ENCODE assay signal across 14 mouse cellular contexts in genomic region chr6:120113856-120114255, GRCm38 (mm10). TPM values are rescaled to one million over a fixed set of nuclear protein-coding genes. Genes with fewer than 3 reads are reported as not detected.
A peak's percentile ranks its signal among the peaks of the same experiment; 100 is the strongest.
DNase-seq lines count a peak whose midpoint lies in the region; ATAC-seq and TF ChIP-seq lines count a peak whose summit lies in the region.
"Had no signal": no experiment of that assay in that cellular context is flagged by ENCODE, and none has a peak within 500 bp of the region (broad histone marks: within the 10 kb centered on the region; RNA-seq: fewer than 3 reads in every experiment).

No protein-coding gene starts in this region.

- no peak for TF ChIP-seq POLR2A in small intestine, adult 2 months (IDR thresholded peaks at IDR 0.05; ENCODE audit: low read depth, low read length)

- TF ChIP-seq CTCF in small intestine, adult 2 months (IDR thresholded peaks at IDR 0.05; ENCODE audit: extremely low read depth, insufficient read length, insufficient replicate concordance, low read depth, low read length), result no peak

- WGBS in heart, embryonic 12.5 days, result 92% methylated on average over 3 of the region's 3 CpGs
- WGBS in lung, embryonic 15.5 days, result 94% methylated on average over 3 of the region's 3 CpGs
- 83% methylated on average over 3 of the region's 3 CpGs for WGBS in heart, embryonic 16.5 days
- WGBS in small intestine, adult 2 months, result 91% methylated on average over 3 of the region's 3 CpGs

- peak overlapping the region; percentile 90 for H3K27ac ChIP-seq in heart, embryonic 12.5 days (ENCODE audit: poor library complexity, severe bottlenecking)
- peak overlapping the region; percentile 73; the same call in 1 of the 2 replicates for H3K27ac ChIP-seq in lung, embryonic 15.5 days
- H3K27ac ChIP-seq in heart, embryonic 16.5 days (ENCODE audit: low read length), result peak overlapping the region; percentile 90
- peak overlapping the region; percentile 89 for H3K27ac ChIP-seq in small intestine, adult 2 months (ENCODE audit: insufficient read depth, low read depth, low read length)
- H3K27ac ChIP-seq: hindbrain, embryonic 13.5 days had no signal

- H3K4me3 ChIP-seq in heart, embryonic 12.5 days, result no peak overlapping the region
- no peak overlapping the region for H3K4me3 ChIP-seq in lung, embryonic 15.5 days
- H3K4me3 ChIP-seq in heart, embryonic 16.5 days (ENCODE audit: low read length), result no peak overlapping the region
- no peak overlapping the region for H3K4me3 ChIP-seq in small intestine, adult 2 months (ENCODE audit: low read depth, low read length)
- H3K4me3 ChIP-seq: hindbrain, embryonic 13.5 days had no signal

- H3K36me3 ChIP-seq in heart, embryonic 12.5 days, result no peaks in the 10 kb centered on the region
- no peaks in the 10 kb centered on the region for H3K36me3 ChIP-seq in lung, embryonic 15.5 days
- no peaks in the 10 kb centered on the region for H3K36me3 ChIP-seq in heart, embryonic 16.5 days (ENCODE audit: control insufficient read depth, insufficient read depth)
- no peaks in the 10 kb centered on the region for H3K36me3 ChIP-seq in small intestine, adult 2 months (ENCODE audit: control insufficient read depth, insufficient read depth, low read length)
- H3K36me3 ChIP-seq: hindbrain, embryonic 13.5 days had no signal

- intact Hi-C loops in heart, postnatal 36 days (cut with DNase I), result loop anchor here (1.0 to 2.0 kb wide), 3 partner anchors 31 to 113 kb away; no protein-coding TSS in a partner anchor

- no peak for DNase-seq in heart, postnatal 36 days
- no peak for DNase-seq in lung, postnatal 14 days
- no peak for DNase-seq in B cell, adult 2 months
- DNase-seq in adrenal gland, adult 2 months, result no peak
- DNase-seq: midbrain, embryonic 14.5 days; right cerebral cortex, adult 18-20 months had no signal

- no peaks in the 10 kb centered on the region for H3K27me3 ChIP-seq in heart, embryonic 12.5 days (replicated peaks)
- H3K27me3 ChIP-seq in lung, embryonic 15.5 days, result no peaks in the 10 kb centered on the region
- no peaks in the 10 kb centered on the region for H3K27me3 ChIP-seq in heart, embryonic 16.5 days (ENCODE audit: control insufficient read depth, insufficient read depth, low read length)
- no peaks in the 10 kb centered on the region for H3K27me3 ChIP-seq in small intestine, adult 2 months (ENCODE audit: control insufficient read depth, insufficient read depth, low read length)
- H3K27me3 ChIP-seq: hindbrain, embryonic 13.5 days had no signal

- no peak for ATAC-seq in heart, embryonic 12.5 days (ENCODE audit: insufficient number of reproducible peaks, low FRiP score)
- no peak for ATAC-seq in lung, embryonic 15.5 days (ENCODE audit: borderline replicate concordance, extremely low read depth, low FRiP score, low TSS enrichment)
- no peak for ATAC-seq in heart, embryonic 16.5 days (replicated peaks; ENCODE audit: extremely low read depth, insufficient read depth, low FRiP score)

- H3K4me1 ChIP-seq in heart, embryonic 12.5 days (replicated peaks), result peaks cover 56% of the 10 kb centered on the region
- peaks cover 39% of the 10 kb centered on the region for H3K4me1 ChIP-seq in lung, embryonic 15.5 days
- H3K4me1 ChIP-seq in heart, embryonic 16.5 days (ENCODE audit: control insufficient read depth, insufficient read depth, low read length), result peaks cover 47% of the 10 kb centered on the region
- H3K4me1 ChIP-seq in small intestine, adult 2 months (ENCODE audit: control insufficient read depth, insufficient read depth, insufficient read length, low read length), result peaks cover 3% of the 10 kb centered on the region; the same call in 1 of the 2 replicates

- H3K9ac ChIP-seq in heart, embryonic 12.5 days, result no peak overlapping the region
- no peak overlapping the region for H3K9ac ChIP-seq in lung, embryonic 15.5 days
- no peak overlapping the region; the same call in 1 of the 2 replicates for H3K9ac ChIP-seq in heart, embryonic 16.5 days (ENCODE audit: low read length)
- H3K9ac ChIP-seq: hindbrain, embryonic 13.5 days had no signal

- H3K4me2 ChIP-seq in heart, embryonic 12.5 days, result no peak overlapping the region
- no peak overlapping the region for H3K4me2 ChIP-seq in lung, embryonic 15.5 days
- H3K4me2 ChIP-seq in heart, embryonic 16.5 days (ENCODE audit: low read depth, low read length), result peak overlapping the region; percentile 32; the same call in 1 of the 2 replicates
- H3K4me2 ChIP-seq: hindbrain, embryonic 13.5 days had no signal

- H3K9me3 ChIP-seq in heart, embryonic 12.5 days (replicated peaks), result no peaks in the 10 kb centered on the region
- H3K9me3 ChIP-seq in lung, embryonic 15.5 days, result no peaks in the 10 kb centered on the region
- no peaks in the 10 kb centered on the region for H3K9me3 ChIP-seq in heart, embryonic 16.5 days (replicated peaks; ENCODE audit: control insufficient read depth, low read length)
- H3K9me3 ChIP-seq: hindbrain, embryonic 13.5 days had no signal

RNA-seq across cellular contexts. Expression of gene Ninj2, which starts 20.7 kb away (rescaled TPM):
- not detected in 2 replicates for polyA plus RNA-seq in heart, embryonic 12.5 days (2016; fragmentation: Nextera tagmentation; extraction: Ambion mirVana)
- not detected for total RNA-seq in heart, postnatal 36 days (2021)
- polyA plus RNA-seq in lung, embryonic 15.5 days (2015; fragmentation: Nextera tagmentation; extraction: Ambion mirVana), result 0.26 and 0.62 TPM in 2 replicates
- 0.25 TPM in 1 of 2 replicates, not detected in the other for polyA plus RNA-seq in heart, embryonic 16.5 days (2015; fragmentation: Nextera tagmentation; extraction: Ambion mirVana)
- not detected in 2 replicates for polyA plus RNA-seq in small intestine, adult 2 months (2012; rRNA removed)
- not detected for total RNA-seq in adrenal gland, adult 2 months (2021)
- polyA plus RNA-seq in adrenal gland, adult 2 months (2012; rRNA removed), result not detected in 2 replicates
- total RNA-seq: adrenal gland, adult 18-20 months had no signal
- polyA plus RNA-seq: forebrain, embryonic 11.5 days; hindbrain, embryonic 13.5 days; midbrain, embryonic 14.5 days; neural tube, embryonic 14.5 days had no signal
